Mouse (Mus musculus) stomach, postnatal 0 days (tissue): ENCODE data around the gene Celf3. TPM values are rescaled to one million over a fixed set of nuclear protein-coding genes. Genes with fewer than 3 reads are reported as not detected.

Experiments
- ATAC-seq: fragments of 200-750 bp; cut with Nextera tagmentation; 2 replicates; pipeline ENCODE4 v1.8.0; 2017; ENCODE audit not compliant: low FRiP score, low TSS enrichment
- DNase-seq: peaks from one replicate; pipeline ENCODE4 v3.0.0-alpha.2; 2016; ENCODE audit warnings: low spot score
- H3K27ac ChIP-seq: fragments of 300-500 bp; sonication (generic); replicated peaks from 2 replicates; pipeline ENCODE4 v1.5.1; 2014; ENCODE audit warnings: mild to moderate bottlenecking, control low read depth
- H3K27me3 ChIP-seq: fragments of 300-500 bp; sonication (generic); 2 replicates; pipeline ENCODE4 v1.6.1; 2014; ENCODE audit warnings: low read length; ENCODE audit not compliant: control insufficient read depth, insufficient read depth
- H3K36me3 ChIP-seq: fragments of 300-500 bp; sonication (generic); 2 replicates; pipeline ENCODE4 v1.6.1; 2014; ENCODE audit warnings: low read length, mixed read lengths; ENCODE audit not compliant: control insufficient read depth, insufficient read depth
- H3K4me1 ChIP-seq: fragments of 300-500 bp; sonication (generic); replicated peaks from 2 replicates; pipeline ENCODE4 v1.6.1; 2014; ENCODE audit warnings: antibody characterized with exemption; ENCODE audit not compliant: control insufficient read depth, insufficient read depth
- H3K4me2 ChIP-seq: fragments of 300-500 bp; sonication (generic); replicated peaks from 2 replicates; pipeline ENCODE4 v1.6.1; 2014; ENCODE audit warnings: low read depth, mild to moderate bottlenecking, control low read depth, moderate library complexity
- H3K4me3 ChIP-seq: fragments of 300-500 bp; sonication (generic); 2 replicates; pipeline ENCODE4 v1.5.1; 2014; ENCODE audit warnings: low read depth, low read length, control low read depth
- H3K9ac ChIP-seq: fragments of 300-500 bp; sonication (generic); 2 replicates; pipeline ENCODE4 v1.6.1; 2014; ENCODE audit warnings: mild to moderate bottlenecking, low read length, control low read depth, mixed read lengths
- H3K9me3 ChIP-seq: fragments of 300-500 bp; sonication (generic); 2 replicates; pipeline ENCODE4 v1.6.1; 2016; ENCODE audit warnings: low read length; ENCODE audit not compliant: control insufficient read depth
- CTCF ChIP-seq: IDR thresholded peaks from 2 replicates; pipeline ENCODE4 v1.5.1; 2016; ENCODE audit warnings: antibody characterized with exemption, low read depth, mild to moderate bottlenecking, moderate library complexity
- EP300 ChIP-seq: optimal IDR thresholded peaks from 2 replicates; pipeline ENCODE3; 2016; ENCODE audit warnings: antibody characterized with exemption
- WGBS: fragments of 180-500 bp; shearing (Covaris S2); extraction: QIAGEN DNeasy Blood & Tissue Kit; methylation state at CpG from one replicate; pipeline ENCODE4 v1.1.7; 2014; 5-methylcytosine and 5-hydroxymethylcytosine counted together
- polyA plus RNA-seq: library from polyadenylated mRNA; unstranded; fragments of >200 nt; fragmentation: Nextera tagmentation; extraction: Ambion mirVana; gene quantifications from 2 replicates; pipeline ENCODE4 v1.2.1, GENCODE M21; 2015

Gene Celf3
- polyA plus RNA-seq, 1 experiment from 2014 or later: 11.6 TPM

GRCm38 (mm10) chr3:94476301-94477035 lies 1.6 kb upstream of the Celf3 start:
- TF ChIP-seq EP300: no peak
- TF ChIP-seq CTCF: no peak
- Histone ChIP-seq H3K4me3 (no peak overlapping the region), H3K4me1 (no peaks in the 10 kb centered on the region), H3K9me3 (no peaks in the 10 kb centered on the region), H3K27me3 (no peaks in the 10 kb centered on the region), H3K9ac (no peak overlapping the region), H3K36me3 (no peaks in the 10 kb centered on the region), H3K27ac (peak overlapping the region; percentile 45), H3K4me2 (no peak overlapping the region)
- WGBS: 35% methylated on average over 8 of the region's 8 CpGs
- ATAC-seq (peak; percentile 92), DNase-seq (peak; percentile 73)

- ATAC-seq: no peak
- H3K9ac ChIP-seq: no peak overlapping the region
- DNase-seq: no peak
- TF ChIP-seq EP300 (no peak), CTCF (no peak)
- no peaks in the 10 kb centered on the region for H3K4me1 ChIP-seq
- no peak overlapping the region for H3K4me3 ChIP-seq
- H3K36me3 ChIP-seq: no peaks in the 10 kb centered on the region
- no peaks in the 10 kb centered on the region for H3K27me3 ChIP-seq
- no peaks in the 10 kb centered on the region for H3K9me3 ChIP-seq
- 73% methylated on average over 4 of the region's 4 CpGs for WGBS
- H3K4me2 ChIP-seq: no peak overlapping the region
- H3K27ac ChIP-seq: no peak overlapping the region
Measured at GRCm38 (mm10) chr3:94477444-94477843, 651 bp upstream of the Celf3 start.

- H3K9me3 ChIP-seq: no peaks in the 10 kb centered on the region
- H3K27ac ChIP-seq: no peak overlapping the region
- no peak overlapping the region for H3K9ac ChIP-seq
- no peaks in the 10 kb centered on the region for H3K27me3 ChIP-seq
- 18% methylated on average over 9 of the region's 9 CpGs for WGBS
- TF ChIP-seq CTCF: no peak
- no peak for TF ChIP-seq EP300
- no peak overlapping the region for H3K4me3 ChIP-seq
- ATAC-seq (no peak), DNase-seq (no peak)
- no peaks in the 10 kb centered on the region for H3K4me1 ChIP-seq
- H3K36me3 ChIP-seq: no peaks in the 10 kb centered on the region
- no peak overlapping the region for H3K4me2 ChIP-seq
Measured at GRCm38 (mm10) chr3:94478591-94479169, 585 bp downstream of the Celf3 start.

- no peaks in the 10 kb centered on the region for H3K4me1 ChIP-seq
- no peak overlapping the region for H3K4me3 ChIP-seq
- WGBS: 6% methylated on average over 11 of the region's 11 CpGs
- no peak overlapping the region for H3K27ac ChIP-seq
- ATAC-seq (no peak), DNase-seq (peak; percentile 55)
- no peaks in the 10 kb centered on the region for H3K9me3 ChIP-seq
- TF ChIP-seq EP300 (no peak), CTCF (no peak)
- H3K36me3 ChIP-seq: no peaks in the 10 kb centered on the region
- H3K9ac ChIP-seq: no peak overlapping the region
- no peaks in the 10 kb centered on the region for H3K27me3 ChIP-seq
- H3K4me2 ChIP-seq: peak overlapping the region; percentile 12; the same call in 1 of the 2 replicates
Measured at GRCm38 (mm10) chr3:94479564-94479963, 1.5 kb downstream of the Celf3 start.

GRCm38 (mm10) chr3:94480291-94480884 lies 2.3 kb downstream of the Celf3 start, which contains the start of gene Riiad1:
Riiad1 (minus strand) TSS chr3:94480341.
- no peak for DNase-seq
- no peaks in the 10 kb centered on the region for H3K27me3 ChIP-seq
- H3K9me3 ChIP-seq: no peaks in the 10 kb centered on the region
- no peaks in the 10 kb centered on the region for H3K4me1 ChIP-seq
- no peak for TF ChIP-seq CTCF
- no peak for TF ChIP-seq EP300
- no peak for ATAC-seq
- WGBS: 13% methylated on average over 15 of the region's 16 CpGs
- H3K4me2 ChIP-seq: peak within 1 kb of the TSS; percentile 12; the same call in 1 of the 2 replicates
- H3K4me3 ChIP-seq: no peak within 1 kb of the TSS
- no peak within 1 kb of the TSS for H3K27ac ChIP-seq
- no peaks in the 10 kb centered on the region for H3K36me3 ChIP-seq
- no peak within 1 kb of the TSS for H3K9ac ChIP-seq

GRCm38 (mm10) chr3:94481429-94481828 lies 3.3 kb downstream of the Celf3 start:
- Histone ChIP-seq H3K27me3 (no peaks in the 10 kb centered on the region), H3K36me3 (no peaks in the 10 kb centered on the region), H3K4me2 (no peak overlapping the region), H3K9ac (no peak overlapping the region), H3K4me3 (no peak overlapping the region), H3K27ac (no peak overlapping the region), H3K4me1 (no peaks in the 10 kb centered on the region), H3K9me3 (no peaks in the 10 kb centered on the region)
- no peak for DNase-seq
- no peak for ATAC-seq
- TF ChIP-seq EP300 (no peak), CTCF (no peak)
- WGBS: 65% methylated on average over 4 of the region's 4 CpGs
